Mouse (Mus musculus): Measurements from ENCODE around the gene Hrh1. TPM values are rescaled to one million over a fixed set of nuclear protein-coding genes. Genes with fewer than 3 reads are reported as not detected.

Hrh1 gene
- polyA plus RNA-seq, 1 experiment = 0.48 TPM

- H3K4me3 ChIP-seq (ENCODE audit: control insufficient read depth, low read depth, low read length) = no peak overlapping the region
- no peaks in the 10 kb centered on the region for H3K4me1 ChIP-seq (ENCODE audit: control insufficient read depth, insufficient read depth, low read length)
- no peaks in the 10 kb centered on the region for H3K27me3 ChIP-seq (ENCODE audit: control insufficient read depth, insufficient read depth, low read length)
- no peak for TF ChIP-seq CTCF (IDR thresholded peaks at IDR 0.05; ENCODE audit: control insufficient read depth, insufficient read depth, insufficient replicate concordance, low read depth, low read length)
- no peak for TF ChIP-seq POLR2A (IDR thresholded peaks at IDR 0.05; ENCODE audit: control insufficient read depth, low read depth, low read length)
- no peaks in the 10 kb centered on the region for H3K36me3 ChIP-seq (ENCODE audit: control insufficient read depth, insufficient read depth, low read length)
- H3K27ac ChIP-seq (ENCODE audit: control insufficient read depth, insufficient read depth, low read depth, low read length) = no peak overlapping the region
Observed at GRCm38 (mm10) chr6:114421061-114421460, 23.3 kb downstream of the Hrh1 start.

- H3K4me3 ChIP-seq (ENCODE audit: control insufficient read depth, low read depth, low read length) = no peak overlapping the region
- TF ChIP-seq CTCF (IDR thresholded peaks at IDR 0.05; ENCODE audit: control insufficient read depth, insufficient read depth, insufficient replicate concordance, low read depth, low read length) (no peak), POLR2A (IDR thresholded peaks at IDR 0.05; ENCODE audit: control insufficient read depth, low read depth, low read length) (no peak)
- no peaks in the 10 kb centered on the region for H3K36me3 ChIP-seq (ENCODE audit: control insufficient read depth, insufficient read depth, low read length)
- no peak overlapping the region for H3K27ac ChIP-seq (ENCODE audit: control insufficient read depth, insufficient read depth, low read depth, low read length)
- H3K4me1 ChIP-seq (ENCODE audit: control insufficient read depth, insufficient read depth, low read length) = no peaks in the 10 kb centered on the region
- H3K27me3 ChIP-seq (ENCODE audit: control insufficient read depth, insufficient read depth, low read length) = no peaks in the 10 kb centered on the region
Observed at GRCm38 (mm10) chr6:114423051-114423676, 25.4 kb downstream of the Hrh1 start.

- H3K4me3 ChIP-seq (ENCODE audit: control insufficient read depth, low read depth, low read length) = no peak overlapping the region
- no peak overlapping the region for H3K27ac ChIP-seq (ENCODE audit: control insufficient read depth, insufficient read depth, low read depth, low read length)
- no peak for TF ChIP-seq POLR2A (IDR thresholded peaks at IDR 0.05; ENCODE audit: control insufficient read depth, low read depth, low read length)
- no peak for TF ChIP-seq CTCF (IDR thresholded peaks at IDR 0.05; ENCODE audit: control insufficient read depth, insufficient read depth, insufficient replicate concordance, low read depth, low read length)
Observed at GRCm38 (mm10) chr6:114425343-114425742, 27.6 kb downstream of the Hrh1 start.

GRCm38 (mm10) chr6:114427641-114428040 is 29.9 kb downstream of the Hrh1 start:
- no peak for TF ChIP-seq POLR2A (IDR thresholded peaks at IDR 0.05; ENCODE audit: control insufficient read depth, low read depth, low read length)
- TF ChIP-seq CTCF (IDR thresholded peaks at IDR 0.05; ENCODE audit: control insufficient read depth, insufficient read depth, insufficient replicate concordance, low read depth, low read length) = no peak
- Histone ChIP-seq H3K4me3 (ENCODE audit: control insufficient read depth, low read depth, low read length) (no peak overlapping the region), H3K36me3 (ENCODE audit: control insufficient read depth, insufficient read depth, low read length) (no peaks in the 10 kb centered on the region), H3K4me1 (ENCODE audit: control insufficient read depth, insufficient read depth, low read length) (no peaks in the 10 kb centered on the region), H3K27ac (ENCODE audit: control insufficient read depth, insufficient read depth, low read depth, low read length) (no peak overlapping the region), H3K27me3 (ENCODE audit: control insufficient read depth, insufficient read depth, low read length) (no peaks in the 10 kb centered on the region)

More at GRCm38 (mm10) chr6:114425343-114425742, 27.6 kb downstream of the Hrh1 start:
- H3K4me1 ChIP-seq (ENCODE audit: control insufficient read depth, insufficient read depth, low read length) = no peaks in the 10 kb centered on the region
- no peaks in the 10 kb centered on the region for H3K36me3 ChIP-seq (ENCODE audit: control insufficient read depth, insufficient read depth, low read length)
- no peaks in the 10 kb centered on the region for H3K27me3 ChIP-seq (ENCODE audit: control insufficient read depth, insufficient read depth, low read length)

GRCm38 (mm10) chr6:114428831-114429230 is 31.1 kb downstream of the Hrh1 start:
- Histone ChIP-seq H3K27ac (ENCODE audit: control insufficient read depth, insufficient read depth, low read depth, low read length) (no peak overlapping the region), H3K27me3 (ENCODE audit: control insufficient read depth, insufficient read depth, low read length) (no peaks in the 10 kb centered on the region), H3K36me3 (ENCODE audit: control insufficient read depth, insufficient read depth, low read length) (no peaks in the 10 kb centered on the region), H3K4me3 (ENCODE audit: control insufficient read depth, low read depth, low read length) (no peak overlapping the region), H3K4me1 (ENCODE audit: control insufficient read depth, insufficient read depth, low read length) (no peaks in the 10 kb centered on the region)
- TF ChIP-seq CTCF (IDR thresholded peaks at IDR 0.05; ENCODE audit: control insufficient read depth, insufficient read depth, insufficient replicate concordance, low read depth, low read length) (no peak), POLR2A (IDR thresholded peaks at IDR 0.05; ENCODE audit: control insufficient read depth, low read depth, low read length) (no peak)

GRCm38 (mm10) chr6:114432591-114432990 is 34.9 kb downstream of the Hrh1 start:
- no peaks in the 10 kb centered on the region for H3K36me3 ChIP-seq (ENCODE audit: control insufficient read depth, insufficient read depth, low read length)
- H3K27me3 ChIP-seq (ENCODE audit: control insufficient read depth, insufficient read depth, low read length) = no peaks in the 10 kb centered on the region
- H3K4me3 ChIP-seq (ENCODE audit: control insufficient read depth, low read depth, low read length) = no peak overlapping the region
- TF ChIP-seq CTCF (IDR thresholded peaks at IDR 0.05; ENCODE audit: control insufficient read depth, insufficient read depth, insufficient replicate concordance, low read depth, low read length) (no peak), POLR2A (IDR thresholded peaks at IDR 0.05; ENCODE audit: control insufficient read depth, low read depth, low read length) (no peak)
- H3K27ac ChIP-seq (ENCODE audit: control insufficient read depth, insufficient read depth, low read depth, low read length) = no peak overlapping the region
- H3K4me1 ChIP-seq (ENCODE audit: control insufficient read depth, insufficient read depth, low read length) = no peaks in the 10 kb centered on the region

GRCm38 (mm10) chr6:114434524-114434923 is 36.8 kb downstream of the Hrh1 start:
- no peak for TF ChIP-seq POLR2A (IDR thresholded peaks at IDR 0.05; ENCODE audit: control insufficient read depth, low read depth, low read length)
- no peak for TF ChIP-seq CTCF (IDR thresholded peaks at IDR 0.05; ENCODE audit: control insufficient read depth, insufficient read depth, insufficient replicate concordance, low read depth, low read length)
- H3K4me3 ChIP-seq (ENCODE audit: control insufficient read depth, low read depth, low read length) = no peak overlapping the region
- no peak overlapping the region for H3K27ac ChIP-seq (ENCODE audit: control insufficient read depth, insufficient read depth, low read depth, low read length)
- H3K27me3 ChIP-seq (ENCODE audit: control insufficient read depth, insufficient read depth, low read length) = no peaks in the 10 kb centered on the region
- H3K36me3 ChIP-seq (ENCODE audit: control insufficient read depth, insufficient read depth, low read length) = no peaks in the 10 kb centered on the region
- no peaks in the 10 kb centered on the region for H3K4me1 ChIP-seq (ENCODE audit: control insufficient read depth, insufficient read depth, low read length)
